Mouse (Mus musculus) heart, postnatal 0 days (tissue): ENCODE measurements around the gene Ikzf2.

Experiments
- CTCF ChIP-seq: IDR thresholded peaks from 2 replicates; pipeline ENCODE4 v1.5.1; 2016; ENCODE audit warnings: antibody characterized with exemption, control low read depth, low read depth
- EP300 ChIP-seq: IDR thresholded peaks from 2 replicates; pipeline ENCODE4 v1.6.1; 2016; ENCODE audit warnings: antibody characterized with exemption, low read depth

DNA sequence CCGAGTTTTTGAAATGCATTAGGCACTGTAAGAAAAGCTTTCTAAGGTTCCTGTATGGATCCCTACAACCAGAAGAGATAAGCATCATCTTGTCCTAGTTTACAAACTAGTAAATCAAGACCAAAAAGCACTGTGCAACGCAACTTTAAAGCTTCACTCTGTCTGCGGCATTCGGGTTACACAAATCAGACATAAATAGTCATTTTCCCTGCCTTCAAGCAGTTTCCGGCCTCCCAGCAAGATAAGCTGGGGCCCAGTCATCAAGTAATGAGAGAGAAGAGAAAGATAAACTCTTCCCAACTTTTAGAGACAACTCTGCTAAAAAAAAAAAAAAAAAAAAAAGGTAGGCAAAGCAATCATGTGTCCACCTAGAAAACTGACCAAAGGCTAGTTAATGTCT is 19.6 kb downstream of the Ikzf2 start:
- no peak for TF ChIP-seq CTCF
- TF ChIP-seq EP300: no peak
